9 mouse cellular contexts compared by ENCODE assay signal in the genomic region with DNA sequence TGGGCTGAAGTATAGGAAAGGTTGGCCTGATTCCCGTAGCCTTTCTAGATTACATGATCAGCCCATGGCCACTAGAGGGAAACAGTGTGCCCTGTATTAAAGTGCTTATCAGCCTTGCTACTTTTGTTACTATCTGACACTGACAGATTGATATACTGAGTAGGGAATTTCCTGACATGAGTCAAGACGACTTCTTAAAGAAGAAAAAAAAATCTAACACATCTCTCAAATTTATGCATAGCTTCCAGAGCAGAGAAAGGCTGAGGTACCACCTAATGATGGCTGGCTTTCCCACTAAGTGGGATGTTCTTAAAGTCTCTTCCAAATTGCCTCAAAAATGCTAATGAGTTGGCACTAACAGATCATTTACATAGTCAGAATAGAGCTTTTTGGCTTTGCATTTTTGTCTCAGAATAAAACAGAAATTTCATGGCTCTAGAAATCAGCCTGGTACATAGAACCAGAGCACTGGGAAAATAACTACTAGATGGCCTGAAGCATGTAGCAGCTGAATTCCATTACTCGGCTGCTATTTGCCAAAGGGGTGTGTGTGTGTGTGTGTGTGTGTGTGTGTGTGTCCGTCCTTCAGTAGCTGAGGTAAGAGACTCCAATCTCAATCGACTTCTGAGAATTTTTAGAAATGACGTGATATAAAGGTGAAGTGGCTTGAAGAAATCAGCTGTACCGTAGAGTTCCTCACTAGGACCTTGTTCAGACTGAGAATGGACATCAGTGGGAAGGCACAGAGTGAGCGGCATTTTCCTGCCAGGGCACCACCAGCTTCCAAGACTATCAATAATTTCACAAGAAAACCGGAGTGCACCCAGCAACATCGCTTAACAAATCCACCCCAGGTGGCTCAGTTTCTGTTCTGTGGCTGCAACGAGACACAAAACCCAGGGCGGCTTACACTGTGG.
DNase-seq lines count a peak whose midpoint lies in the region; ATAC-seq and TF ChIP-seq lines count a peak whose summit lies in the region.
"Had no signal": no experiment of that assay in that cellular context is flagged by ENCODE, and none has a peak within 500 bp of the region (broad histone marks: within the 10 kb centered on the region; RNA-seq: fewer than 3 reads in every experiment).

No protein-coding gene starts in this region.

- TF ChIP-seq EP300 in liver, embryonic 14.5 days (IDR thresholded peaks at IDR 0.05; ENCODE audit: low read depth), result no peak

- no peak overlapping the region for H3K4me2 ChIP-seq in intestine, postnatal 0 days (replicated peaks; ENCODE audit: low read depth)
- no peak overlapping the region for H3K4me2 ChIP-seq in intestine, embryonic 16.5 days (ENCODE audit: low read depth, low read length)
- H3K4me2 ChIP-seq in forebrain, embryonic 14.5 days (ENCODE audit: low read length), result no peak overlapping the region
- no peak overlapping the region for H3K4me2 ChIP-seq in liver, embryonic 14.5 days (ENCODE audit: low read depth)
- H3K4me2 ChIP-seq: neural tube, embryonic 13.5 days had no signal

- no peaks in the 10 kb centered on the region for H3K9me3 ChIP-seq in intestine, postnatal 0 days (ENCODE audit: control insufficient read depth)
- H3K9me3 ChIP-seq in intestine, embryonic 16.5 days (ENCODE audit: control insufficient read depth, low read length), result no peaks in the 10 kb centered on the region
- H3K9me3 ChIP-seq in forebrain, embryonic 14.5 days (replicated peaks; ENCODE audit: control insufficient read depth, low read length), result no peaks in the 10 kb centered on the region
- no peaks in the 10 kb centered on the region for H3K9me3 ChIP-seq in liver, embryonic 14.5 days (ENCODE audit: control insufficient read depth, low read length)
- H3K9me3 ChIP-seq: neural tube, embryonic 13.5 days had no signal

- H3K4me1 ChIP-seq in intestine, postnatal 0 days (replicated peaks; ENCODE audit: control insufficient read depth, insufficient read depth, low read length), result no peaks in the 10 kb centered on the region
- no peaks in the 10 kb centered on the region for H3K4me1 ChIP-seq in intestine, embryonic 16.5 days (ENCODE audit: control insufficient read depth, insufficient read depth, low read length)
- H3K4me1 ChIP-seq in forebrain, embryonic 14.5 days (ENCODE audit: control insufficient read depth, insufficient read depth, low read length), result 0 out of 2 replicates have a peak, but pooled peaks cover 3% of the 10 kb centered on the region
- no peaks in the 10 kb centered on the region; a peak in 1 of 4 replicates for H3K4me1 ChIP-seq in liver, embryonic 14.5 days (replicated peaks; ENCODE audit: control insufficient read depth in 2 of 2, insufficient read depth in 2 of 2, low read length in 1 of 2)
- H3K4me1 ChIP-seq: neural tube, embryonic 13.5 days had no signal

- no peak overlapping the region for H3K9ac ChIP-seq in intestine, postnatal 0 days (ENCODE audit: low read depth, low read length)
- H3K9ac ChIP-seq in intestine, embryonic 16.5 days (ENCODE audit: low read depth, low read length), result no peak overlapping the region
- H3K9ac ChIP-seq in forebrain, embryonic 14.5 days (ENCODE audit: low read length), result no peak overlapping the region
- no peak overlapping the region for H3K9ac ChIP-seq in liver, embryonic 14.5 days (replicated peaks)
- H3K9ac ChIP-seq: neural tube, embryonic 13.5 days had no signal

- no peak for ATAC-seq in intestine, postnatal 0 days
- ATAC-seq in intestine, embryonic 16.5 days, result no peak
- ATAC-seq in CD4-positive, CD25-positive, alpha-beta regulatory T cell, adult 4 months, result peak; percentile 69
- ATAC-seq in forebrain, embryonic 14.5 days, result peak; percentile 94
- ATAC-seq in liver, embryonic 14.5 days (ENCODE audit: insufficient read depth), result no peak
- no peak for ATAC-seq in erythroblast, adult 5-6 weeks (replicated peaks; ENCODE audit: low FRiP score, poor library complexity, severe bottlenecking)

- H3K4me3 ChIP-seq in intestine, postnatal 0 days (ENCODE audit: low read depth, low read length), result no peak overlapping the region
- H3K4me3 ChIP-seq in intestine, embryonic 16.5 days (ENCODE audit: low read length), result no peak overlapping the region
- H3K4me3 ChIP-seq in forebrain, embryonic 14.5 days (ENCODE audit: low read depth, low read length), result no peak overlapping the region
- no peak overlapping the region for H3K4me3 ChIP-seq in liver, embryonic 14.5 days (ENCODE audit: insufficient read depth in 1 of 2, low read depth in 2 of 2, low read length in 2 of 2)
- H3K4me3 ChIP-seq: neural tube, embryonic 13.5 days had no signal

- peak; percentile 53 for DNase-seq in ZHBTc4 (ENCODE audit: low read depth, low spot score)
- DNase-seq in forebrain, embryonic 14.5 days (ENCODE audit: low spot score), result peak; percentile 91
- DNase-seq in liver, embryonic 14.5 days (ENCODE audit: low read depth in 3 of 3, low spot score in 3 of 3), result peak; percentile 14 to 27 (median 18)
- peak; percentile 39 for DNase-seq in splenic B cell, adult 2 months (ENCODE audit: low read depth, low spot score)

- WGBS in intestine, postnatal 0 days, result 71% methylated on average over 12 of the region's 12 CpGs
- WGBS in intestine, embryonic 16.5 days, result 72% methylated on average over 12 of the region's 12 CpGs
- WGBS in forebrain, embryonic 14.5 days, result 62% methylated on average over 12 of the region's 12 CpGs
- WGBS in liver, embryonic 14.5 days (ENCODE audit: insufficient replicate concordance), result 63% methylated on average over 12 of the region's 12 CpGs

- H3K27me3 ChIP-seq in intestine, postnatal 0 days (replicated peaks; ENCODE audit: control insufficient read depth, insufficient read depth, low read length), result no peaks in the 10 kb centered on the region
- no peaks in the 10 kb centered on the region for H3K27me3 ChIP-seq in intestine, embryonic 16.5 days (replicated peaks; ENCODE audit: control insufficient read depth, insufficient read depth, low read length)
- H3K27me3 ChIP-seq in forebrain, embryonic 14.5 days (replicated peaks; ENCODE audit: control insufficient read depth, insufficient read depth, low read length), result no peaks in the 10 kb centered on the region
- no peaks in the 10 kb centered on the region for H3K27me3 ChIP-seq in liver, embryonic 14.5 days (ENCODE audit: control insufficient read depth, insufficient read depth, low read length)
- H3K27me3 ChIP-seq in splenic B cell, adult 2 months (ENCODE audit: control insufficient read depth, insufficient read depth, low read length, poor library complexity, severe bottlenecking), result 0 out of 2 replicates have a peak, but pooled peaks cover 2% of the 10 kb centered on the region
- H3K27me3 ChIP-seq: neural tube, embryonic 13.5 days had no signal

- TF ChIP-seq CTCF in intestine, postnatal 0 days (IDR thresholded peaks at IDR 0.05; ENCODE audit: low read depth), result peak; percentile 86
- peak; percentile 60 for TF ChIP-seq CTCF in liver, embryonic 14.5 days (IDR thresholded peaks at IDR 0.05; ENCODE audit: low read depth)

- H3K36me3 ChIP-seq in intestine, postnatal 0 days (ENCODE audit: control insufficient read depth, insufficient read depth), result no peaks in the 10 kb centered on the region
- H3K36me3 ChIP-seq in intestine, embryonic 16.5 days (ENCODE audit: control insufficient read depth, insufficient read depth, low read length), result no peaks in the 10 kb centered on the region
- H3K36me3 ChIP-seq in forebrain, embryonic 14.5 days (ENCODE audit: control insufficient read depth, insufficient read depth, low read length), result no peaks in the 10 kb centered on the region
- H3K36me3 ChIP-seq in liver, embryonic 14.5 days (replicated peaks; ENCODE audit: control insufficient read depth, insufficient read depth, low read depth), result no peaks in the 10 kb centered on the region
- H3K36me3 ChIP-seq in splenic B cell, adult 2 months (ENCODE audit: control insufficient read depth, insufficient read depth, low read length, poor library complexity, severe bottlenecking), result no peaks in the 10 kb centered on the region
- H3K36me3 ChIP-seq: neural tube, embryonic 13.5 days had no signal

- no peak overlapping the region for H3K27ac ChIP-seq in intestine, postnatal 0 days (ENCODE audit: low read depth, low read length)
- no peak overlapping the region for H3K27ac ChIP-seq in intestine, embryonic 16.5 days (ENCODE audit: low read length)
- H3K27ac ChIP-seq in forebrain, embryonic 14.5 days (ENCODE audit: low read depth, low read length), result peak overlapping the region; percentile 58; the same call in 1 of the 2 replicates
- H3K27ac ChIP-seq in liver, embryonic 14.5 days, result no peak overlapping the region
- H3K27ac ChIP-seq: neural tube, embryonic 13.5 days had no signal

Comparison
In these comparisons a context has a peak if more than half of its experiments do, and no peak if none do; other contexts are left out.
1. ATAC-seq: peak in CD4-positive, CD25-positive, alpha-beta regulatory T cell, adult 4 months (single experiment) and forebrain, embryonic 14.5 days (single experiment); none in intestine, postnatal 0 days (single experiment), intestine, embryonic 16.5 days (single experiment), liver, embryonic 14.5 days (single experiment) and erythroblast, adult 5-6 weeks (single experiment).
2. DNase-seq: peak in every context shown above with its lines; median percentile 91 in forebrain, embryonic 14.5 days; 53 in ZHBTc4; 39 in splenic B cell, adult 2 months; 18 in liver, embryonic 14.5 days.